Mouse (Mus musculus) embryonic facial prominence, embryonic 11.5 days (tissue): ENCODE results near the gene Grhl3. TPM values are rescaled to one million over a fixed set of nuclear protein-coding genes. Genes with fewer than 3 reads are reported as not detected.

ENCODE experiments used
- ATAC-seq: fragments of 200-750 bp; cut with Nextera tagmentation; replicated peaks from 2 replicates; pipeline ENCODE4 v1.8.0; 2017; ENCODE audit warnings: low read depth; ENCODE audit not compliant: insufficient number of reproducible peaks, low FRiP score, low TSS enrichment
- DNase-seq: peaks from one replicate; pipeline ENCODE4 v3.0.0-alpha.2; 2015; ENCODE audit warnings: low spot score
- H3K27ac ChIP-seq: fragments of 300-500 bp; sonication (generic); replicated peaks from 2 replicates; pipeline ENCODE4 v1.5.1; 2014; ENCODE audit warnings: mild to moderate bottlenecking, low read depth, low read length, control low read depth
- H3K27me3 ChIP-seq: fragments of 300-500 bp; sonication (generic); 2 replicates; pipeline ENCODE4 v1.6.1; 2014; ENCODE audit warnings: mild to moderate bottlenecking, low read length, moderate library complexity, mixed read lengths; ENCODE audit not compliant: control insufficient read depth, insufficient read depth
- H3K36me3 ChIP-seq: fragments of 300-500 bp; sonication (generic); replicated peaks from 2 replicates; pipeline ENCODE4 v1.6.1; 2014; ENCODE audit warnings: low read depth, mild to moderate bottlenecking, low read length, moderate library complexity, mixed read lengths; ENCODE audit not compliant: control insufficient read depth, insufficient read depth
- H3K4me1 ChIP-seq: fragments of 300-500 bp; sonication (generic); 2 replicates; pipeline ENCODE4 v1.6.1; 2014; ENCODE audit warnings: low read length, mixed read lengths; ENCODE audit not compliant: control insufficient read depth, insufficient read depth
- H3K4me2 ChIP-seq: fragments of 300-500 bp; sonication (generic); 2 replicates; pipeline ENCODE4 v1.6.1; 2014; ENCODE audit warnings: low read depth, mild to moderate bottlenecking, control low read depth, low read length, moderate library complexity
- H3K4me3 ChIP-seq: fragments of 300-500 bp; sonication (generic); 2 replicates; pipeline ENCODE4 v1.5.1; 2014; ENCODE audit warnings: low read depth, low read length, control low read depth
- H3K9ac ChIP-seq: fragments of 300-500 bp; sonication (generic); replicated peaks from 2 replicates; pipeline ENCODE4 v1.6.1; 2014; ENCODE audit warnings: mild to moderate bottlenecking, control low read depth, low read length
- H3K9me3 ChIP-seq: fragments of 300-500 bp; sonication (generic); replicated peaks from 2 replicates; pipeline ENCODE4 v1.6.1; 2016; ENCODE audit warnings: mild to moderate bottlenecking, low read length, inconsistent platforms, mixed read lengths; ENCODE audit not compliant: control insufficient read depth
- WGBS: fragments of 180-500 bp; shearing (Covaris S2); extraction: QIAGEN DNeasy Blood & Tissue Kit; methylation state at CpG from one replicate; pipeline ENCODE4 v1.1.7; 2014; 5-methylcytosine and 5-hydroxymethylcytosine counted together
- polyA plus RNA-seq: library from polyadenylated mRNA; unstranded; fragments of >200 nt; fragmentation: Nextera tagmentation; extraction: Ambion mirVana; gene quantifications from 2 replicates; pipeline ENCODE4 v1.2.1, GENCODE M21; 2014

Grhl3 gene
- polyA plus RNA-seq, 1 experiment from 2014 or later: 10.1 TPM

DNA sequence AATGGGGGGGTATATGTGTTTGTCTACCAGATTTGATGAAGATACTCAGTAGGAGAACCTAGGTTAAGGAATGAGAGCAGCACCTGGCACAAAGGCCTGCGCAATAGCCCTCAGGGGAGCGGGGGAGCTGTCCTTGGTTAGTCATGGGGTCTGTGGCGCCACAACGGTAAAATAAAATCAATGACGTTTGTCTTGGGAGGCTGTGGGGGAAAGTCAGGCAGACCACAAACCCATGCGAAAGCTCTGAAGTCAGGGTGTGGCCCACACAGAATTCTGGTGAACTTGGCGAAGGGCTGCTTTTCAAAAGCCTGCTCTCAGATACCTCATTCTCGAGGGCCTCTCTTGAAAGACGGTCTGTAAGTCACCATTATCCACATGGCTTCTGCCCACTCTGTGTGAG is 53.0 kb downstream of the Grhl3 start:
- no peaks in the 10 kb centered on the region for H3K9me3 ChIP-seq
- no peaks in the 10 kb centered on the region; the same call in 1 of the 2 replicates for H3K27me3 ChIP-seq
- H3K9ac ChIP-seq: no peak overlapping the region
- H3K4me1 ChIP-seq: no peaks in the 10 kb centered on the region
- ATAC-seq (no peak), DNase-seq (no peak)
- H3K36me3 ChIP-seq: no peaks in the 10 kb centered on the region
- 80% methylated on average over 9 of the region's 9 CpGs for WGBS
- H3K27ac ChIP-seq: no peak overlapping the region
- H3K4me2 ChIP-seq: no peak overlapping the region
- H3K4me3 ChIP-seq: no peak overlapping the region

DNA sequence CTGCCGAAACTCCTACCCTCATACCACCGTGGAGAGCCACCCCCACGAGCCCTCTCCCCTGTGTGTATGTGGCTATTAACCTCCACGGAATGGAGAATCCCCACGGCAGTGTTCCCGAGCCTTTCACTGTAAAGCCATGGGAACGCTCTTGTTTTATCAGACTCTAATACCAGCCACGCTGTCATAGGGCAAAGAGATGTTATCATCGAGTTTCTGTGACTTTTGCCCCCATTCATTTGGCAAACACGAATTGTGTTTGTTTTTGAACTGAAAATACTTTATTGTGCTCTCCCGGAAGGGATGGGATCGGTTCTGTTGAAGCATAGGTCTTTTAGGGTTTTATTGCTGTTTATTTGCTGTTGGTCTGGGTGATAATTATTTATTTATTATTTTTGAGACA is 55.3 kb downstream of the Grhl3 start:
- Histone ChIP-seq H3K27me3 (no peaks in the 10 kb centered on the region), H3K9me3 (no peaks in the 10 kb centered on the region), H3K27ac (no peak overlapping the region), H3K4me2 (no peak overlapping the region), H3K9ac (no peak overlapping the region), H3K36me3 (no peaks in the 10 kb centered on the region), H3K4me1 (no peaks in the 10 kb centered on the region), H3K4me3 (no peak overlapping the region)
- DNase-seq (no peak), ATAC-seq (no peak)
- WGBS: 79% methylated on average over 12 of the region's 12 CpGs

DNA sequence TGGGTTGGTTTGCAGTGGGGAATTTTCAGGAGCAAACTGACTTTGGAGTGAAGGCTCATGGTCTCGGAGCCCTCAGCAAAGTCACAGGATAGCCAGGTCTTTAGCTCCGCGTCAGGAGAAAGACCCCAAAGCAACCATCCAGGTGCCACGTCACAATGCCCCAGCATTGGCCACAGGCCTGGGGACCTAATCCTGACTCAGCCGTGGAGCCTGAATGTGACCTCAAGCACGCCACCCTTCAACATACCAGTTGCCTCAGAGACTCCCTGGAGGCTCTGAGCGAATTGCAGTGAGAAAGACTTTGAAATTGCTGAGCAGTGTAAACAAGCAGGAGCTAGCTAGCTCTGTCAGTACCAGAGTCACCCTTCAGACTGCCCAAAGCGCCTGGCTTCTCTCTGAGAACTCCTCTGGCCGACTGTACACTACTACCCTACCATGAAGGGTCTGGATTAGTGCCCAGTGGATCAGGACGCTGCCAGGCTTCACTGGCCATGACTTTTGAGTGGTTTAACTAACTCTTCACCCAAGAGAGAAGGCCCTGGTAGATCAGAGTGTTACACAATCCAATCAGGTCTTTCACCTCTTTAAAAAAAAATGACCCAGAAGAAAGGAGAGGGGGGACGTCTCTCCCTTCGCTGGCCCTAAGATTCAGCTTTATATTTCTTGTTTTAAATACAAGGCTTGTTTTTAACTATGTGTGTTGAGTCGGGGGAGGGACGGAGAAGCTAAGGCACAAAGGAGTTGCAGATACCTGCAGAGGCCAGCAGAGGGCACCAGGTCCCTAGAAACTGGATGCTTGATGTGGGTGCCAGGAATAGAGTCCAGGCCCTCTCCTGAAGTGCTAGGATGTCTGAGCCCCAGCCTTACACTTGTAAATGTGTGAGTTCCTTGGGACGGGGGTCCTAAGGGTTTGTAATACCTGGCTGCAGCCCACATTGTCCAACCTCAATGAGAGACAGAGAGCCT is 56.8 kb downstream of the Grhl3 start:
- 51% methylated on average over 15 of the region's 15 CpGs for WGBS
- no peaks in the 10 kb centered on the region for H3K27me3 ChIP-seq
- no peaks in the 10 kb centered on the region for H3K4me1 ChIP-seq
- no peak overlapping the region for H3K4me2 ChIP-seq
- H3K9ac ChIP-seq: 0 out of 2 replicates have a peak overlapping the region, but pooled peaks have one; percentile 9
- no peak for ATAC-seq
- no peak overlapping the region for H3K27ac ChIP-seq
- no peaks in the 10 kb centered on the region for H3K9me3 ChIP-seq
- H3K36me3 ChIP-seq: no peaks in the 10 kb centered on the region
- no peak overlapping the region for H3K4me3 ChIP-seq
- DNase-seq: peak; percentile 69

DNA sequence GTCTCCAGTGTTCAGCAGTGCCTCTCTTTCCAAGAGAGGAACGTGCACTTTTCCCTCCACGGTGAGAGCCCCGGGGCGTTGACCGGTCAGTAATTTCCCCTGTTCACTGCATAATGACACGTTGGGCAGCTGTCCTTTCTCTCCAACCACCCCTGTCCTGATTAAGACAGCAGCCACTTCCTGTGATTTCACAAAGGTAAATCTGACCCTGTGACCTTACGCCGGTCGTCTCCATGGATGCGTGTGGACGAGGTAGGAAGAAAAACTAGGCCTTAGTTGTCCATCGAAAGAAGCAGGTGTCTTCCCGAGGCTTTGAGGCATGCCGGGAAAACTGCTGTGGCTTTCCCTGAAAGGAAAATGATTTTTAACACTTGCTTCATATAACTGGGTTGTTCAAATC is 58.5 kb downstream of the Grhl3 start:
- DNase-seq: no peak
- no peak overlapping the region for H3K4me2 ChIP-seq
- H3K9me3 ChIP-seq: no peaks in the 10 kb centered on the region
- H3K27me3 ChIP-seq: no peaks in the 10 kb centered on the region
- H3K4me1 ChIP-seq: no peaks in the 10 kb centered on the region
- WGBS: 52% methylated on average over 14 of the region's 14 CpGs
- no peak overlapping the region for H3K9ac ChIP-seq
- no peak overlapping the region for H3K4me3 ChIP-seq
- no peak for ATAC-seq
- H3K36me3 ChIP-seq: no peaks in the 10 kb centered on the region
- H3K27ac ChIP-seq: no peak overlapping the region

DNA sequence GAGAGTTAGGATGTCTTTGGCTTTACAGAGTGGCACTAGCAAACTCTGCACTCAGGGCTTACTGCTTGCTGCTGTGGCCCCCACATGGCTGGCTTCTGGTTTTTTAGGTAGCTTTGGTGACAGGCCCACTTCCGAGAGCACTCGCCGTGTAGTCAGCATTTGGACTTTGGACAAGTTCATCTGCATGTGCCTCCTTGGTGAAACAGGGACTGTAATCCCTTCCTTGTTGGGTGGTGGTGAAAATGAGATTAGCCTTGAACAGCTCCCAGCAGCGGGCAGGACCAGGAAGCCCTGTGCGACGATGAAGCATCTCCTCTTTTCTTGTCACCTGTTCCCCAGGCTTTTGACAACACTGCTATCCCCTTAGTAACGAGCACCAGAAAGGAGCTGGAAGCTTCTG is 59.6 kb downstream of the Grhl3 start:
- H3K36me3 ChIP-seq: no peaks in the 10 kb centered on the region
- WGBS: 88% methylated on average over 7 of the region's 7 CpGs
- DNase-seq: no peak

DNA sequence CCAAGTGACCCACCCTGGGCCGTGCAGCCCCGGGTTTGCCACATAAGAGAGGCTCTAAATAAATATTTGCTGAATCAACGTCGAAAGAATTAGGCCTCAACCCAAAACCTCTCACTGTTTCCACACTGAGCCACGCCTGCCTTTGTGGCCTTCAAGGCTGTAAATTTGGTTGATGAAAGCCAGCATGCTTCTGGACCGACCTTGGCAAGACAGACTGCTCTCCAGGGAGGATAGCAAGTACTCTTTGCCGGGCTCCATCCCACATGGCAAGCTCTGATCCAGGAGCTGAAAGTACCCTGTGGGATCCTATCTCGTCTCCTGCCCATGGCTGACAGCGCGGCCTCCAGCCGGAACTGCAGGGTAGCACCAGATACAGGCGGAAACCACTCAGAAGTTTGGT is 63.9 kb downstream of the Grhl3 start:
- ATAC-seq (no peak), DNase-seq (no peak)
- H3K4me1 ChIP-seq: no peaks in the 10 kb centered on the region
- H3K9me3 ChIP-seq: no peaks in the 10 kb centered on the region
- 62% methylated on average over 12 of the region's 12 CpGs for WGBS
- H3K27me3 ChIP-seq: no peaks in the 10 kb centered on the region
- H3K9ac ChIP-seq: no peak overlapping the region
- no peaks in the 10 kb centered on the region for H3K36me3 ChIP-seq
- no peak overlapping the region for H3K4me3 ChIP-seq
- H3K4me2 ChIP-seq: no peak overlapping the region
- no peak overlapping the region for H3K27ac ChIP-seq

More for the DNA sequence above, 59.6 kb downstream of the Grhl3 start:
- H3K4me3 ChIP-seq: no peak overlapping the region
- H3K4me2 ChIP-seq: no peak overlapping the region
- no peaks in the 10 kb centered on the region for H3K9me3 ChIP-seq
- ATAC-seq: no peak
- no peak overlapping the region for H3K27ac ChIP-seq
- no peaks in the 10 kb centered on the region for H3K27me3 ChIP-seq
- no peak overlapping the region for H3K9ac ChIP-seq
- H3K4me1 ChIP-seq: no peaks in the 10 kb centered on the region

DNA sequence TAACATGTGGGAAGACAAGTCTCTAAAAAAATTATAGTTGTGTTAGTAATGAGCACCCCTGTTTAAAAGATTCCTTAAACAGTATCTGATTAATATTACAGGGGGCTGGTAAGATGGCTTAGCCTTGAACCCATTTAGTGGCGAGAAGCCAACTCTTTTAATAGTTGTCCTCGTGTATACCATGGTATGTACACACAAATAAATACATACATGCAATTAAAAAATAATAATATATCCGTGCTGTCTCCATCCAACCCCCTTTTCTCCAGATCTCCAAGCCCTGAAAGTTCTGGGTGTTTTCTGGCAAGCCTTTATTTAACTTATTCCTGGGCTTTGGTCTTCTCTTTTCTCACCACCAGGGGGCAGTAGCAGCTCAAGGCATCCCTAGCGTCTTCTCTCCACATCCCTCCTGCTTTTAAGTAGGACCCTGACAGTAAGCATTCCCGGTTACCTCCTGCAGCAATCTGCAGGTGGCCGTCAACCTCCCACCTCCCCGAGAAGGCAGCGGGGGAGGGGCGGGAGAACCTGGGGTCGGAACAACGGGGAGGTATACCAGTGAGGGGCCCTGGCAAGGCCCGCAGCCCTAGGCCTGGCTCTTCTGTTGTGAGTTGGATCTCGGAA is 64.9 kb downstream of the Grhl3 start:
- H3K27ac ChIP-seq: no peak overlapping the region

More for the DNA sequence above, 64.9 kb downstream of the Grhl3 start:
- Histone ChIP-seq H3K4me1 (no peaks in the 10 kb centered on the region), H3K9ac (0 out of 2 replicates have a peak overlapping the region, but pooled peaks have one; percentile 32), H3K27me3 (no peaks in the 10 kb centered on the region), H3K9me3 (no peaks in the 10 kb centered on the region), H3K4me2 (peak overlapping the region; percentile 37), H3K4me3 (no peak overlapping the region), H3K36me3 (no peaks in the 10 kb centered on the region)
- DNase-seq (peak; percentile 92), ATAC-seq (0 out of 2 replicates have a peak, but pooled peaks have one; percentile 36)
- 12% methylated on average over 13 of the region's 13 CpGs for WGBS
